ENCODE assay signal across 19 mouse cellular contexts in the genomic region with DNA sequence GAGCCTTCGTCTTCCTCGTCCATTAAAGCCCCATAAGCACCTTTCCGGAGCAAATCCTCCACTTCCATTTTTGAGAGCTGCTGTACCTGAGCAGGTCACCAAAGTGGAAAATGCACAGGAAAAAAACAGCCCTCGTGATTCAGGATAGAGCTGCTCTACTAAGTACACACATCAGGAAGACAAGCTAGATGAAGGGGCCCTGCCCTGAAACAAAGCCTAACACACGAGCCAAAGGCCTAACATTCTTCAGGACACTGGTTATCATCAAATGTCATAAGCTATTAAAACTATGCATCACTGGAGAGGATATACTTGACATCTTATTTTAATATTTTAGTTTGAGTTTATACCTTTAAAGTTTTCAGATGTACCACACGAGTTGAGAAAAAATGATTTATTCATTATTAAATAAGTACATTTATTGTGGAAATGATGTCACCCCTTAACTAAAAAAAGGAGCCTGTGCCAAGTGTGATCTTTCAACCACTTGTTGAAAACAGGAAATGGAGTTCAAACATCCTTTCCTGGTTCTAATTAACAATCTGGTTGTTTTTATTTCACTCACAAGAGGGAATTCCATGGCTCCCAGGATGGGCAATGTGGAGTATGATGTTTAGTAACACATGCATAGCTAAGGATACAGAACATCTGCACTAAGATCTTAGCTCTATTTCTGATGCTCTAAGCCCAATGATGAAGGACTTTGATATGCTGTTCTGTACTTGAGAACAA.
A peak's percentile ranks its signal among the peaks of the same experiment; 100 is the strongest.
DNase-seq lines count a peak whose midpoint lies in the region; ATAC-seq and TF ChIP-seq lines count a peak whose summit lies in the region.
"Had no signal": no experiment of that assay in that cellular context is flagged by ENCODE, and none has a peak within 500 bp of the region (broad histone marks: within the 10 kb centered on the region; RNA-seq: fewer than 3 reads in every experiment).

No protein-coding gene starts in this region.

- peak overlapping the region; percentile 55 to 80 for H3K27ac ChIP-seq in heart, embryonic 14.5 days (replicated peaks in 1 of 2; ENCODE audit: control insufficient read depth in 1 of 2, insufficient read depth in 1 of 2, low read depth in 2 of 2, low read length in 2 of 2)
- peak overlapping the region; percentile 13 for H3K27ac ChIP-seq in lung, embryonic 14.5 days (ENCODE audit: low read depth)
- no peak overlapping the region for H3K27ac ChIP-seq in stomach, embryonic 14.5 days (ENCODE audit: low read length)
- H3K27ac ChIP-seq: hindbrain, embryonic 15.5 days; midbrain, embryonic 15.5 days; neural tube, embryonic 12.5 days; stomach, embryonic 15.5 days had no signal

- no peak overlapping the region for H3K4me3 ChIP-seq in heart, embryonic 14.5 days (ENCODE audit: control insufficient read depth in 1 of 2, insufficient read depth in 1 of 2, low read depth in 1 of 2, low read length in 2 of 2)
- H3K4me3 ChIP-seq in lung, embryonic 14.5 days (ENCODE audit: low read depth, low read length) = no peak overlapping the region
- no peak overlapping the region for H3K4me3 ChIP-seq in lung, adult 2 months (replicated peaks; ENCODE audit: extremely low read depth, low read depth, low read length)
- H3K4me3 ChIP-seq in stomach, embryonic 14.5 days (ENCODE audit: low read depth, low read length) = no peak overlapping the region
- H3K4me3 ChIP-seq: hindbrain, embryonic 15.5 days; midbrain, embryonic 15.5 days; neural tube, embryonic 12.5 days; stomach, embryonic 15.5 days had no signal

- no peak for DNase-seq in heart, postnatal 4 days
- DNase-seq in lung, embryonic 14.5 days = peak; percentile 47
- DNase-seq in lung, adult 2 months = no peak
- DNase-seq in heart, postnatal 10 days = peak; percentile 29 to 35
- no peak for DNase-seq in gastrocnemius, postnatal 4 days (ENCODE audit: low spot score in 2 of 2)
- DNase-seq: gastrocnemius, postnatal 14 days; kidney, postnatal 25 days; left cerebral cortex, postnatal 4 days; thymus, postnatal 4 days had no signal

- no peak overlapping the region for H3K4me2 ChIP-seq in heart, embryonic 14.5 days (ENCODE audit: low read length)
- no peak overlapping the region for H3K4me2 ChIP-seq in lung, embryonic 14.5 days
- H3K4me2 ChIP-seq in stomach, embryonic 14.5 days (replicated peaks; ENCODE audit: low read depth, low read length) = no peak overlapping the region
- H3K4me2 ChIP-seq: hindbrain, embryonic 15.5 days; midbrain, embryonic 15.5 days; neural tube, embryonic 12.5 days; stomach, embryonic 15.5 days had no signal

- TF ChIP-seq CTCF in lung, embryonic 14.5 days (IDR thresholded peaks at IDR 0.05; ENCODE audit: low read depth) = no peak
- TF ChIP-seq CTCF in lung, adult 2 months (IDR thresholded peaks at IDR 0.05; ENCODE audit: insufficient read depth, low read length) = no peak

- H3K9ac ChIP-seq in heart, embryonic 14.5 days (ENCODE audit: low read length) = no peak overlapping the region
- no peak overlapping the region for H3K9ac ChIP-seq in lung, embryonic 14.5 days
- H3K9ac ChIP-seq in stomach, embryonic 14.5 days (replicated peaks; ENCODE audit: low read depth, low read length) = no peak overlapping the region
- H3K9ac ChIP-seq: hindbrain, embryonic 15.5 days; midbrain, embryonic 15.5 days; neural tube, embryonic 12.5 days; stomach, embryonic 15.5 days had no signal

- peaks cover 10 to 19% of the 10 kb centered on the region in 2 experiments for H3K4me1 ChIP-seq in heart, embryonic 14.5 days (ENCODE audit: control insufficient read depth in 2 of 2, insufficient read depth in 2 of 2, low read length in 2 of 2)
- H3K4me1 ChIP-seq in lung, embryonic 14.5 days (ENCODE audit: insufficient read depth) = no peaks in the 10 kb centered on the region
- no peaks in the 10 kb centered on the region; the same call in 1 of the 2 replicates for H3K4me1 ChIP-seq in lung, adult 2 months (ENCODE audit: control insufficient read depth, insufficient read depth, low read length)
- H3K4me1 ChIP-seq in stomach, embryonic 14.5 days (ENCODE audit: control insufficient read depth, insufficient read depth, low read length) = peaks cover 3% of the 10 kb centered on the region; the same call in 1 of the 2 replicates
- H3K4me1 ChIP-seq: hindbrain, embryonic 15.5 days; midbrain, embryonic 15.5 days; neural tube, embryonic 12.5 days; stomach, embryonic 15.5 days had no signal

- TF ChIP-seq POLR2A in lung, adult 2 months (IDR thresholded peaks at IDR 0.05; ENCODE audit: borderline replicate concordance, extremely low read depth, low read depth, low read length) = no peak

- no peaks in the 10 kb centered on the region for H3K9me3 ChIP-seq in heart, embryonic 14.5 days (ENCODE audit: control insufficient read depth, low read length)
- H3K9me3 ChIP-seq in lung, embryonic 14.5 days (ENCODE audit: low read depth, low read length) = no peaks in the 10 kb centered on the region
- no peaks in the 10 kb centered on the region for H3K9me3 ChIP-seq in stomach, embryonic 14.5 days (ENCODE audit: control insufficient read depth, low read depth, low read length)
- H3K9me3 ChIP-seq: hindbrain, embryonic 15.5 days; midbrain, embryonic 15.5 days; neural tube, embryonic 12.5 days; stomach, embryonic 15.5 days had no signal

- intact Hi-C loops in heart, postnatal 10 days (cut with DNase I) = no loop called here

- 55% methylated on average over 6 of the region's 6 CpGs for WGBS in heart, embryonic 14.5 days
- WGBS in lung, embryonic 14.5 days = 71% methylated on average over 6 of the region's 6 CpGs
- 54% methylated on average over 6 of the region's 6 CpGs for WGBS in lung, adult 2 months
- 57% methylated on average over 6 of the region's 6 CpGs for WGBS in stomach, embryonic 14.5 days

- H3K27me3 ChIP-seq in heart, embryonic 14.5 days (ENCODE audit: control insufficient read depth, insufficient read depth, low read length) = no peaks in the 10 kb centered on the region
- no peaks in the 10 kb centered on the region for H3K27me3 ChIP-seq in lung, embryonic 14.5 days (ENCODE audit: insufficient read depth, low read length)
- H3K27me3 ChIP-seq in stomach, embryonic 14.5 days (ENCODE audit: control insufficient read depth, insufficient read depth, low read length) = no peaks in the 10 kb centered on the region
- H3K27me3 ChIP-seq: CH12.LX; hindbrain, embryonic 15.5 days; midbrain, embryonic 15.5 days; neural tube, embryonic 12.5 days; Patski; stomach, embryonic 15.5 days had no signal

- H3K36me3 ChIP-seq in heart, embryonic 14.5 days (ENCODE audit: control insufficient read depth, insufficient read depth, low read length) = peaks cover 66% of the 10 kb centered on the region
- peaks cover 66% of the 10 kb centered on the region for H3K36me3 ChIP-seq in lung, embryonic 14.5 days (ENCODE audit: insufficient read depth)
- peaks cover 41% of the 10 kb centered on the region for H3K36me3 ChIP-seq in stomach, embryonic 14.5 days (ENCODE audit: control insufficient read depth, insufficient read depth, low read length)

- 0 out of 2 replicates have a peak, but pooled peaks have one; percentile 56 for ATAC-seq in heart, embryonic 14.5 days (ENCODE audit: insufficient number of reproducible peaks, insufficient read depth, low FRiP score, low read depth)
- ATAC-seq in lung, embryonic 14.5 days (ENCODE audit: insufficient read depth) = no peak
- ATAC-seq in stomach, embryonic 14.5 days (ENCODE audit: insufficient number of reproducible peaks, insufficient read depth, low FRiP score, low read depth) = 0 out of 2 replicates have a peak, but pooled peaks have one; percentile 33
- ATAC-seq in CD4-positive, CD25-positive, alpha-beta regulatory T cell, adult 4 months = no peak
- ATAC-seq: forebrain, embryonic 16.5 days; midbrain, embryonic 15.5 days; Patski had no signal

Comparison
In these comparisons a context has a peak if more than half of its experiments do, and no peak if none do; other contexts are left out.
1. DNase-seq: peak in lung, embryonic 14.5 days (single experiment) and heart, postnatal 10 days (2 of 2); none in heart, postnatal 4 days (single experiment), lung, adult 2 months (single experiment) and gastrocnemius, postnatal 4 days (0 of 2).
2. ATAC-seq: peak in heart, embryonic 14.5 days (single experiment) and stomach, embryonic 14.5 days (single experiment); none in lung, embryonic 14.5 days (single experiment) and CD4-positive, CD25-positive, alpha-beta regulatory T cell, adult 4 months (single experiment).